Mouse (Mus musculus) midbrain, embryonic 12.5 days (tissue): ENCODE results near the gene Dact3. TPM values are rescaled to one million over a fixed set of nuclear protein-coding genes. Genes with fewer than 3 reads are reported as not detected.
A peak's percentile ranks its signal among the peaks of the same experiment; 100 is the strongest.

Experiments
- ATAC-seq: fragments of 200-750 bp; cut with Nextera tagmentation; 2 replicates; pipeline ENCODE4 v1.8.0; 2017; ENCODE audit warnings: low read depth, moderate TSS enrichment, moderate library complexity; ENCODE audit not compliant: low FRiP score
- H3K27ac ChIP-seq: fragments of 300-500 bp; sonication (generic); replicated peaks from 2 replicates; pipeline ENCODE4 v1.5.1; 2016; ENCODE audit warnings: mild to moderate bottlenecking
- H3K27me3 ChIP-seq: fragments of 300-500 bp; sonication (generic); 2 replicates; pipeline ENCODE4 v1.6.1; 2016; ENCODE audit warnings: mild to moderate bottlenecking
- H3K36me3 ChIP-seq: fragments of 300-500 bp; sonication (generic); 2 replicates; pipeline ENCODE4 v1.6.1; 2016
- H3K4me1 ChIP-seq: fragments of 300-500 bp; sonication (generic); 2 replicates; pipeline ENCODE4 v1.6.1; 2016
- H3K4me2 ChIP-seq: fragments of 300-500 bp; sonication (generic); replicated peaks from 2 replicates; pipeline ENCODE4 v1.6.1; 2016; ENCODE audit warnings: mild to moderate bottlenecking, moderate library complexity
- H3K4me3 ChIP-seq: fragments of 300-500 bp; sonication (generic); 2 replicates; pipeline ENCODE4 v1.5.1; 2016; ENCODE audit warnings: mild to moderate bottlenecking
- H3K9ac ChIP-seq: fragments of 300-500 bp; sonication (generic); replicated peaks from 2 replicates; pipeline ENCODE4 v1.6.1; 2016; ENCODE audit warnings: mild to moderate bottlenecking, moderate library complexity
- H3K9me3 ChIP-seq: fragments of 300-500 bp; sonication (generic); 2 replicates; pipeline ENCODE4 v1.6.1; 2016; ENCODE audit warnings: mild to moderate bottlenecking
- WGBS: fragments of 180-500 bp; shearing (Covaris S2); methylation state at CpG from one replicate; pipeline ENCODE4 v1.1.7; 2016; 5-methylcytosine and 5-hydroxymethylcytosine counted together
- polyA plus RNA-seq: library from polyadenylated mRNA; unstranded; fragments of >200 nt; fragmentation: Nextera tagmentation; extraction: Ambion mirVana; gene quantifications from 2 replicates; pipeline ENCODE4 v1.2.1, GENCODE M21; 2016

The Dact3 gene
- polyA plus RNA-seq, 1 experiment from 2014 or later = 4.7 TPM

- H3K27me3 ChIP-seq = no peaks in the 10 kb centered on the region
- H3K36me3 ChIP-seq = peaks cover 55% of the 10 kb centered on the region
- no peaks in the 10 kb centered on the region for H3K9me3 ChIP-seq
- 0 out of 2 replicates have a peak overlapping the region, but pooled peaks have one; percentile 7 for H3K27ac ChIP-seq
- H3K4me2 ChIP-seq = peak overlapping the region; percentile 83
- 91% methylated on average over 13 of the region's 13 CpGs for WGBS
- H3K9ac ChIP-seq = no peak overlapping the region; the same call in 1 of the 2 replicates
- H3K4me1 ChIP-seq = peaks cover 43% of the 10 kb centered on the region
- no peak for ATAC-seq
- H3K4me3 ChIP-seq = 0 out of 2 replicates have a peak overlapping the region, but pooled peaks have one; percentile 13
Observed at GRCm38 (mm10) chr7:16919395-16920149, 44.5 kb downstream of the Dact3 start.

GRCm38 (mm10) chr7:16920150-16920579 lies 45.0 kb downstream of the Dact3 start:
- Histone ChIP-seq H3K9me3 (no peaks in the 10 kb centered on the region), H3K36me3 (peaks cover 49% of the 10 kb centered on the region), H3K4me2 (peak overlapping the region; percentile 83), H3K9ac (no peak overlapping the region), H3K4me1 (peaks cover 43% of the 10 kb centered on the region), H3K4me3 (0 out of 2 replicates have a peak overlapping the region, but pooled peaks have one; percentile 13), H3K27me3 (no peaks in the 10 kb centered on the region), H3K27ac (0 out of 2 replicates have a peak overlapping the region, but pooled peaks have one; percentile 7)
- no peak for ATAC-seq
- WGBS = 85% methylated on average over 7 of the region's 7 CpGs

DNA sequence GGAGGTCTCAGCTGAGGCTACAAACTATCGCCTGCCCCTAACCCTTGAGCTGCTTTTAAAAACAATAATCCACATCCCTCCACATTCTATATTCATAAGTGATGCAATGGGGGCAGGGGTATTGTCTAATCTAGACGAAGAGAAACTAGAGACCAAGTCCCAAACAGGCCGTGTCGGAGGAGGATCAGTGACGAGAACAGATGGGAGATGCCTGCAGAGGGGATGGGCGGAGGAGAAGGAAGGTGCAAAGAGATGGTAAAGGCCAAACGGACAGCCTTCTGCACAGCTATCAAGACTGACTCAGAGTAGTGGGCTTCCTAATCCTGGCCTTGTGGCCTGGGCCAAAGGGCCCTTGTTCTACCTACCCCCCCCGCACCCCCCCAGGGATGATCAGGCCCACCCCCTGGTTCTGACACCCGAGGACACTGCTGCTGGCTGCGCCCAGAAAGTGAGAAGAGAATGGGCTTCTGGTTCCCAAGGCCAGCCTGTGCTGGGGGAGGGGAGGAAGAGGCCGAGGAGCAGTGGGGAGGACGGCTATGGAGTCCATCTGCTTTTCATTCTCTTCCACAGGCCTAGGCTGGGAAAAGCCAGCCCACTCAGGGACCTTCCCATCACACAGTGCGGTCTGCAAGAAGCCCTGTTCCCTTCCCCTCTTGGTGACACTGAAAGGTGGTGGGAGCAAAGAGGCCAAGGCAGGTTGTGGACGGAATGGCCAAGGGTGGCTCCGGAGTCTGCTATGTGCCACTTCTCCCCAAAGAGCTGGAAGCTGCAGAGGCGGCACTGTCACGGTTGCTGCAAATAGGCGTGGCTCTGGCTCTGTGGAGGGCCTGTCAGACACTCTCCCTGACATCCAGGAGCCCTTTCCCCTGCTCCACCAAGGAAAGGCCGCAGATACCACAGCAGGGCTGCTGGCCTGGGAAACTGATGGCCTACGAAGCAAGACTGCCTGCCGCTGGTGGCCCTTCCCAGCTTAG lies 46.0 kb downstream of the Dact3 start:
- peaks cover 41% of the 10 kb centered on the region for H3K36me3 ChIP-seq

DNA sequence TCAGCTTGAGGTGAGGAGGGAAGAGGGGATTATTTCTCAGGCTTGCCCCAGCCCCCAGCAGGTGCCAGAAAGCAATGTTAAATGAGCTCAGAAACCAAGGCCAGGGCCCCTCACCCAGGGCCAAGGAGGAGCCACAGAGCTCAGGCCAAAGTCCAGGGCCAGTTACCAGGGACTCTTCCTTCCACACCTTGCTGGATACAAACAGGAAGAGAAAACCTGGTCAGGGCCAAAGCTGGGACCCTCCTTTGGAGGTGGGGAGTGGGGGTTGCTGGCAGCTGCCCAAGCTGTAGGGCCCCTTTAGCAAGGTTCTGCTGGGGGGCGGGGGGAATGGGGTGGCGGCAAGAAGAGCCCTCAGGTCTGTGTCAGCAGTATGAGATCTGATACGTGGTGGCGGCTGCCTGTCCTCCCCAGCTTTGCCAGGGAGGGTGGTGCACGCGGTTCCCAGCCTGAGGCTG lies 46.8 kb downstream of the Dact3 start:
- H3K9ac ChIP-seq = peak overlapping the region; percentile 99
- peak overlapping the region; percentile 90 for H3K4me3 ChIP-seq
- ATAC-seq = no peak
- peaks cover 43% of the 10 kb centered on the region for H3K4me1 ChIP-seq
- H3K9me3 ChIP-seq = no peaks in the 10 kb centered on the region
- 52% methylated on average over 6 of the region's 6 CpGs for WGBS
- peak overlapping the region; percentile 94 for H3K27ac ChIP-seq
- H3K27me3 ChIP-seq = no peaks in the 10 kb centered on the region
- H3K36me3 ChIP-seq = peaks cover 33% of the 10 kb centered on the region
- peak overlapping the region; percentile 83 for H3K4me2 ChIP-seq

More for the DNA sequence above, 46.0 kb downstream of the Dact3 start:
- H3K4me2 ChIP-seq = peak overlapping the region; percentile 83
- no peaks in the 10 kb centered on the region for H3K9me3 ChIP-seq
- H3K4me3 ChIP-seq = peak overlapping the region; percentile 90
- 49% methylated on average over 21 of the region's 21 CpGs for WGBS
- H3K9ac ChIP-seq = peak overlapping the region; percentile 99
- ATAC-seq = no peak
- H3K27me3 ChIP-seq = no peaks in the 10 kb centered on the region
- peaks cover 43% of the 10 kb centered on the region for H3K4me1 ChIP-seq
- H3K27ac ChIP-seq = peak overlapping the region; percentile 94

GRCm38 (mm10) chr7:16922360-16922973 lies 47.4 kb downstream of the Dact3 start:
- Histone ChIP-seq H3K9ac (peak overlapping the region; percentile 99), H3K4me1 (peaks cover 43% of the 10 kb centered on the region)

DNA sequence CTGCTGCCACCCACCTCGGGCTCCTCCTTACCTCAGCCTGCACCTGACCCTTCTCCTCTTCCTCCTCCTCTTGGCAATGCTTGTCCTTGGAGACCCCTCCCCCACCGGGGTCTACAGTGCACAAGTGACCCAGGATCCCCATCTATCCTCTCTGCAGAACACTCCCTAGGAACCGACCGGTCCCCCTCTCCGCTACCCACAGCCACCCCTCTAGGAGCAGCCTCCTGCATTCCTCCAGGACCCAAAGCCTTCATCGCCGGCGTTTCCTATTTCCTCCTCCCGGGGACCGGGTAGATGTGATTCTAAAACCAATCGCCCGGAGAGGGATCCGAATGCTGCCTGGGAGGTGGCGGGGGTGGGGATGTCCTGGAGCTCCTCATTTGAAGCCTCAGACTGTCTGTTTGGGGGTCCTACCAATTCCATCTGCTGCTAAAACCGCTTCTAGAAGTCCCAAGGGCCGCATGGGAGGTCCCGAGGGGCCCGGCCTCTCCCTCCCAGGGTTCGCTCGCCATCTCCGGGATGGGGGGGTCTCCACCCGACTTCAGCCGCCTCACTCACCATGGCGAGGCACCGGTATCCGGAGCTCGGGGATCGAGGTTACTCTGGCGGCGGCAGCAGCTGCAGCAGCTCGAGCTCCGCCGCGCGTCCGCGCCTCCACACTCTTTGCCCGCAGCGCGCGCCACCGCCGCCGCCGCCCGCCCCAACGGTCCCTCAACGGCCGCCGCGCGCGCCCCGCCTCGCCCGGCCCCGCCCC lies 48.3 kb downstream of the Dact3 start:
- no peaks in the 10 kb centered on the region for H3K9me3 ChIP-seq
- peak overlapping the region; percentile 90 for H3K4me3 ChIP-seq
- H3K36me3 ChIP-seq = peaks cover 17% of the 10 kb centered on the region
- H3K9ac ChIP-seq = peak overlapping the region; percentile 99
- H3K27ac ChIP-seq = peak overlapping the region; percentile 94
- H3K27me3 ChIP-seq = no peaks in the 10 kb centered on the region
- peak; percentile 8; the same call in 1 of the 2 replicates for ATAC-seq
- H3K4me1 ChIP-seq = peaks cover 42% of the 10 kb centered on the region
- peak overlapping the region; percentile 83 for H3K4me2 ChIP-seq
- under 1% methylated on average over 29 of the region's 57 CpGs for WGBS

More at GRCm38 (mm10) chr7:16922360-16922973, 47.4 kb downstream of the Dact3 start:
- Histone ChIP-seq H3K27me3 (no peaks in the 10 kb centered on the region), H3K4me3 (peak overlapping the region; percentile 90), H3K36me3 (peaks cover 27% of the 10 kb centered on the region), H3K4me2 (peak overlapping the region; percentile 83), H3K9me3 (no peaks in the 10 kb centered on the region), H3K27ac (peak overlapping the region; percentile 94)
- WGBS = 46% methylated on average over 10 of the region's 10 CpGs
- ATAC-seq = no peak

GRCm38 (mm10) chr7:16924037-16924834 lies 49.1 kb downstream of the Dact3 start, which contains the start of gene Calm3:
Gene Calm3, minus strand, starts transcription at chr7:16924114.
- Histone ChIP-seq H3K27me3 (no peaks in the 10 kb centered on the region), H3K4me2 (peak within 1 kb of the TSS; percentile 83), H3K9ac (peak within 1 kb of the TSS; percentile 99), H3K4me1 (peaks cover 35% of the 10 kb centered on the region), H3K27ac (peak within 1 kb of the TSS; percentile 94), H3K4me3 (peak within 1 kb of the TSS; percentile 90), H3K9me3 (no peaks in the 10 kb centered on the region), H3K36me3 (peaks cover 9% of the 10 kb centered on the region)
- ATAC-seq = peak; percentile 90
- WGBS = 3% methylated on average over 63 of the region's 64 CpGs

DNA sequence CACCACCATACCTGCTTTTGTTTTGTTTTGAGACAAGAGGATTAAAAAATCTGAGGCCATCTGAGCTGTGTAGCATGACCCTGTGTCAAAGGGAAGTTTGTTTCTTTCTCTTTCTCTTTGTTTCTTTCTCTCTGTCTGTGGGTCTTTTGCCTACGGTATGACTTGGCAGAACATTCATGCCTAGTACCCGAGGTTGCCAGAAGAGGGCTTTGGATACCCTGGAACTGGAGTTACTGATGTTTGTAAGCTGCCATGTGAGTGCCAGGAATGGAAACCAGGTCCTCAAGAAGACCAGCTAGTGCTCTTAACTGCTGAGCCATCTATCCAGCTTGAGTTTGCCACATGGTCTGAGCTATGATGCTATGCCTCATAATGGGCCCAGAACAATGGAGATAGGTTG lies 53.2 kb downstream of the Dact3 start:
- H3K36me3 ChIP-seq = no peaks in the 10 kb centered on the region
- no peak overlapping the region for H3K9ac ChIP-seq
- ATAC-seq = no peak
- no peak overlapping the region for H3K4me2 ChIP-seq
- no peaks in the 10 kb centered on the region for H3K27me3 ChIP-seq
- H3K9me3 ChIP-seq = no peaks in the 10 kb centered on the region
- no peak overlapping the region for H3K27ac ChIP-seq
- H3K4me3 ChIP-seq = no peak overlapping the region
- 49% methylated on average over 2 of the region's 2 CpGs for WGBS
- H3K4me1 ChIP-seq = peaks cover 12% of the 10 kb centered on the region

- no peak overlapping the region for H3K9ac ChIP-seq
- no peak overlapping the region for H3K27ac ChIP-seq
- H3K27me3 ChIP-seq = no peaks in the 10 kb centered on the region
- no peaks in the 10 kb centered on the region for H3K36me3 ChIP-seq
- 3% methylated on average over 1 of the region's 1 CpGs for WGBS
- no peak overlapping the region for H3K4me3 ChIP-seq
- no peak overlapping the region for H3K4me2 ChIP-seq
- H3K9me3 ChIP-seq = no peaks in the 10 kb centered on the region
- ATAC-seq = no peak
- peaks cover 16% of the 10 kb centered on the region for H3K4me1 ChIP-seq
Observed at GRCm38 (mm10) chr7:16930850-16931249, 55.7 kb downstream of the Dact3 start.

DNA sequence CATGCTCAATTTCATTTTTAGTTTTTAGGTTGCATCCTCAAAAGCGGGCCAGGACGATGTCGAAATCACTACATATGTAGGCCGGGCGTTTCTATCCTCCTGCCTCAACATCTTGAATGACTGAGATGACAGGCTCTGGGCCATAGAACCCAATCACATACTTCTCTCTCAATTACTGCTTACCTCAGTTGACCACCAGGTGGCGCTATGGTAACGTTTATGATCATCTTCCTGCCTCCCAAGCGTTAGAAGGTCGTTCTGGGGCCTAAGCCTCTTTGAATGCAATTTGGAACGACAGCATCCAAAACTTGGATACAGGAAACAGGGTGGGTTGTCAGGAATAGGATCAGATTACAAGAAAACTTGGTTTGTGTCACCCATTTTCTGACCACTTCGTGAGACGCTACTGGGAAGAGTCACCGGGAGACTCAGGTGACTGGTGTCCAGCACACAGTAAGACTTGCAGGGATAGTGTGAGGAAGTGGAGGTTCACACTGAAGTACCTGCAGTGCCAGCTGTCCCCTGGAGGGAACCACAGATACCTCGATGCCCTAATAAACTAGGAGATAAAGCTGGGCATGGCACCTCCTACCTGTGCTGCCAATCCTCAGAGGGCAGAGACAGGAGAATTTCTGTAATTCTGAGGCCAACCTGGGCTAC lies 57.0 kb downstream of the Dact3 start:
- Histone ChIP-seq H3K36me3 (no peaks in the 10 kb centered on the region), H3K4me2 (no peak overlapping the region), H3K27me3 (no peaks in the 10 kb centered on the region), H3K9me3 (no peaks in the 10 kb centered on the region), H3K4me3 (no peak overlapping the region), H3K9ac (no peak overlapping the region), H3K27ac (no peak overlapping the region), H3K4me1 (peaks cover 16% of the 10 kb centered on the region)
- peak; percentile 64 for ATAC-seq
- WGBS = 19% methylated on average over 14 of the region's 14 CpGs
